Mouse (Mus musculus): ENCODE data around the gene Pcp4l1. TPM values are rescaled to one million over a fixed set of nuclear protein-coding genes. Genes with fewer than 3 reads are reported as not detected.
A peak's percentile ranks its signal among the peaks of the same experiment; 100 is the strongest.

Pcp4l1 gene
- polyA plus RNA-seq, 1 experiment from 2014 or later, result 29.9 TPM

GRCm38 (mm10) chr1:171203471-171204248, 7.6 kb upstream of the Pcp4l1 start:
- TF ChIP-seq CTCF (IDR thresholded peaks at IDR 0.05; ENCODE audit: low read depth), result no peak
- Histone ChIP-seq H3K4me1 (replicated peaks; ENCODE audit: control insufficient read depth, insufficient read depth, low read length) (0 out of 2 replicates have a peak, but pooled peaks cover 3% of the 10 kb centered on the region), H3K36me3 (ENCODE audit: control insufficient read depth, insufficient read depth) (no peaks in the 10 kb centered on the region), H3K9ac (ENCODE audit: low read depth, low read length) (no peak overlapping the region), H3K4me2 (replicated peaks; ENCODE audit: low read depth) (peak overlapping the region; percentile 37; the same call in 1 of the 2 replicates), H3K27ac (ENCODE audit: low read depth, low read length) (no peak overlapping the region), H3K4me3 (ENCODE audit: low read depth, low read length) (no peak overlapping the region), H3K9me3 (ENCODE audit: control insufficient read depth) (no peaks in the 10 kb centered on the region), H3K27me3 (replicated peaks; ENCODE audit: control insufficient read depth, insufficient read depth, low read length) (no peaks in the 10 kb centered on the region)
- peak; percentile 17; the same call in 1 of the 2 replicates for ATAC-seq
- WGBS, result 45% methylated on average over 9 of the region's 11 CpGs

- 80% methylated on average over 1 of the region's 1 CpGs for WGBS
- Histone ChIP-seq H3K4me2 (replicated peaks; ENCODE audit: low read depth) (no peak overlapping the region), H3K9ac (ENCODE audit: low read depth, low read length) (no peak overlapping the region), H3K4me3 (ENCODE audit: low read depth, low read length) (no peak overlapping the region), H3K27ac (ENCODE audit: low read depth, low read length) (no peak overlapping the region), H3K36me3 (ENCODE audit: control insufficient read depth, insufficient read depth) (no peaks in the 10 kb centered on the region), H3K9me3 (ENCODE audit: control insufficient read depth) (no peaks in the 10 kb centered on the region), H3K4me1 (replicated peaks; ENCODE audit: control insufficient read depth, insufficient read depth, low read length) (peaks cover 3% of the 10 kb centered on the region; the same call in 1 of the 2 replicates), H3K27me3 (replicated peaks; ENCODE audit: control insufficient read depth, insufficient read depth, low read length) (peaks cover 10% of the 10 kb centered on the region; the same call in 1 of the 2 replicates)
- no peak for TF ChIP-seq CTCF (IDR thresholded peaks at IDR 0.05; ENCODE audit: low read depth)
- no peak for ATAC-seq
These were observed 4.7 kb upstream of the Pcp4l1 start for GRCm38 (mm10) chr1:171200769-171201168.

GRCm38 (mm10) chr1:171199532-171199931, 3.5 kb upstream of the Pcp4l1 start:
- no peak overlapping the region for H3K4me3 ChIP-seq (ENCODE audit: low read depth, low read length)
- H3K9me3 ChIP-seq (ENCODE audit: control insufficient read depth), result no peaks in the 10 kb centered on the region
- H3K4me2 ChIP-seq (replicated peaks; ENCODE audit: low read depth), result no peak overlapping the region
- no peak overlapping the region for H3K9ac ChIP-seq (ENCODE audit: low read depth, low read length)
- peak; percentile 58; the same call in 1 of the 2 replicates for ATAC-seq
- peaks cover 3% of the 10 kb centered on the region; the same call in 1 of the 2 replicates for H3K4me1 ChIP-seq (replicated peaks; ENCODE audit: control insufficient read depth, insufficient read depth, low read length)
- H3K27ac ChIP-seq (ENCODE audit: low read depth, low read length), result no peak overlapping the region; the same call in 1 of the 2 replicates
- TF ChIP-seq CTCF (IDR thresholded peaks at IDR 0.05; ENCODE audit: low read depth), result no peak
- H3K27me3 ChIP-seq (replicated peaks; ENCODE audit: control insufficient read depth, insufficient read depth, low read length), result peaks cover 22% of the 10 kb centered on the region
- no peaks in the 10 kb centered on the region for H3K36me3 ChIP-seq (ENCODE audit: control insufficient read depth, insufficient read depth)
- WGBS, result 38% methylated on average over 1 of the region's 1 CpGs

GRCm38 (mm10) chr1:171195046-171195822, 834 bp downstream of the Pcp4l1 start:
- no peak for ATAC-seq

GRCm38 (mm10) chr1:171193911-171194830, 1.9 kb downstream of the Pcp4l1 start:
- no peak for TF ChIP-seq CTCF (IDR thresholded peaks at IDR 0.05; ENCODE audit: low read depth)
- Histone ChIP-seq H3K27ac (ENCODE audit: low read depth, low read length) (no peak overlapping the region), H3K4me2 (replicated peaks; ENCODE audit: low read depth) (peak overlapping the region; percentile 77), H3K4me1 (replicated peaks; ENCODE audit: control insufficient read depth, insufficient read depth, low read length) (no peaks in the 10 kb centered on the region; the same call in 1 of the 2 replicates), H3K27me3 (replicated peaks; ENCODE audit: control insufficient read depth, insufficient read depth, low read length) (peaks cover 27% of the 10 kb centered on the region), H3K9me3 (ENCODE audit: control insufficient read depth) (no peaks in the 10 kb centered on the region), H3K36me3 (ENCODE audit: control insufficient read depth, insufficient read depth) (no peaks in the 10 kb centered on the region), H3K4me3 (ENCODE audit: low read depth, low read length) (no peak overlapping the region), H3K9ac (ENCODE audit: low read depth, low read length) (no peak overlapping the region)
- 46% methylated on average over 11 of the region's 11 CpGs for WGBS
- ATAC-seq, result no peak

More at GRCm38 (mm10) chr1:171195046-171195822, 834 bp downstream of the Pcp4l1 start:
- Histone ChIP-seq H3K4me2 (replicated peaks; ENCODE audit: low read depth) (peak overlapping the region; percentile 77), H3K4me3 (ENCODE audit: low read depth, low read length) (peak overlapping the region; percentile 53), H3K9me3 (ENCODE audit: control insufficient read depth) (no peaks in the 10 kb centered on the region), H3K27me3 (replicated peaks; ENCODE audit: control insufficient read depth, insufficient read depth, low read length) (peaks cover 27% of the 10 kb centered on the region), H3K9ac (ENCODE audit: low read depth, low read length) (peak overlapping the region; percentile 50; the same call in 1 of the 2 replicates), H3K4me1 (replicated peaks; ENCODE audit: control insufficient read depth, insufficient read depth, low read length) (no peaks in the 10 kb centered on the region; the same call in 1 of the 2 replicates), H3K27ac (ENCODE audit: low read depth, low read length) (no peak overlapping the region), H3K36me3 (ENCODE audit: control insufficient read depth, insufficient read depth) (no peaks in the 10 kb centered on the region)
- TF ChIP-seq CTCF (IDR thresholded peaks at IDR 0.05; ENCODE audit: low read depth), result 0 out of 2 replicates have a peak, but pooled peaks have one; percentile 16
- 17% methylated on average over 20 of the region's 20 CpGs for WGBS
